ENCODE assay signal across 24 mouse cellular contexts in the genomic region with DNA sequence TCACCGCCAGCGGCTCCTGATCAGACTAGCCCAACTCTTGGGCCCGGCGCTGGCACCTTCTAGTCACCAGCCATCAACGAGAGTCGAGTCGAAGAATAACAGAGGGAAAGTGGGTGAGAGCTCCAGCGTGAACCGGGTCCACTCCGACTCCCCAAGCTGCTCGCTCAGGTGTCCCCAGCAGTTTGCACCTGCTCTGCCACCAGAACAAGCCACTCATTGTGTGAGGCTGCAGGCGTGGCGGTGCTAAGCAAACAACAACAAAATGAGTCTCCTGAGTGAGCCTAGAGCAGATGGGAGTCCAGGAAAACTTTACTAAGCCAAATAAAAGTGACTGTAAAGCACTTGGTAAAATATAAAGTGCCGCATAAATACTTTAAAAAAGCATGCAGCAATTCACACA.
DNase-seq lines count a peak whose midpoint lies in the region; ATAC-seq lines count a peak whose summit lies in the region.
"Had no signal": no experiment of that assay in that cellular context is flagged by ENCODE, and none has a peak within 500 bp of the region (broad histone marks: within the 10 kb centered on the region; RNA-seq: fewer than 3 reads in every experiment).

No protein-coding gene starts in this region.

- 77% methylated on average over 14 of the region's 14 CpGs for WGBS in limb, embryonic 12.5 days
- 93% methylated on average over 14 of the region's 14 CpGs for WGBS in limb, embryonic 10.5 days
- WGBS in intestine, embryonic 15.5 days, result 64% methylated on average over 14 of the region's 14 CpGs
- WGBS in stomach, embryonic 16.5 days, result 70% methylated on average over 14 of the region's 14 CpGs

- H3K27ac ChIP-seq in limb, embryonic 12.5 days, result peak overlapping the region; percentile 62
- no peak overlapping the region for H3K27ac ChIP-seq in limb, embryonic 10.5 days
- no peak overlapping the region for H3K27ac ChIP-seq in intestine, embryonic 15.5 days
- peak overlapping the region; percentile 3 for H3K27ac ChIP-seq in stomach, embryonic 16.5 days (ENCODE audit: low read length)
- H3K27ac ChIP-seq: embryonic facial prominence, embryonic 12.5 days; forebrain, embryonic 13.5 days; kidney, postnatal 0 days; left cerebral cortex, adult 2 months; liver, embryonic 15.5 days; midbrain, embryonic 13.5 days had no signal

- no peak overlapping the region for H3K4me2 ChIP-seq in limb, embryonic 12.5 days
- H3K4me2 ChIP-seq in intestine, embryonic 15.5 days (replicated peaks), result no peak overlapping the region
- no peak overlapping the region for H3K4me2 ChIP-seq in stomach, embryonic 16.5 days (ENCODE audit: low read depth, low read length)
- H3K4me2 ChIP-seq: embryonic facial prominence, embryonic 12.5 days; forebrain, embryonic 13.5 days; heart, embryonic 11.5 days; liver, embryonic 15.5 days; midbrain, embryonic 13.5 days had no signal

- H3K4me1 ChIP-seq in limb, embryonic 12.5 days (replicated peaks), result peaks cover 10% of the 10 kb centered on the region; the same call in 1 of the 2 replicates
- H3K4me1 ChIP-seq in limb, embryonic 10.5 days, result no peaks in the 10 kb centered on the region
- H3K4me1 ChIP-seq in intestine, embryonic 15.5 days (replicated peaks), result no peaks in the 10 kb centered on the region
- no peaks in the 10 kb centered on the region for H3K4me1 ChIP-seq in stomach, embryonic 16.5 days (ENCODE audit: control insufficient read depth, insufficient read depth, low read length)
- H3K4me1 ChIP-seq: embryonic facial prominence, embryonic 12.5 days; forebrain, embryonic 13.5 days; liver, embryonic 15.5 days; megakaryocyte, embryonic 14.5 days; midbrain, embryonic 13.5 days had no signal

- no peak overlapping the region for H3K9ac ChIP-seq in limb, embryonic 12.5 days (replicated peaks)
- H3K9ac ChIP-seq in intestine, embryonic 15.5 days, result no peak overlapping the region
- H3K9ac ChIP-seq in stomach, embryonic 16.5 days (ENCODE audit: low read length), result no peak overlapping the region
- H3K9ac ChIP-seq: embryonic facial prominence, embryonic 12.5 days; forebrain, embryonic 13.5 days; liver, embryonic 15.5 days; midbrain, embryonic 13.5 days had no signal

- H3K36me3 ChIP-seq in limb, embryonic 12.5 days, result 0 out of 2 replicates have a peak, but pooled peaks cover 5% of the 10 kb centered on the region
- H3K36me3 ChIP-seq in limb, embryonic 10.5 days, result peaks cover 53% of the 10 kb centered on the region
- no peaks in the 10 kb centered on the region for H3K36me3 ChIP-seq in intestine, embryonic 15.5 days
- no peaks in the 10 kb centered on the region for H3K36me3 ChIP-seq in stomach, embryonic 16.5 days (ENCODE audit: control insufficient read depth, insufficient read depth, low read length)
- H3K36me3 ChIP-seq: embryonic facial prominence, embryonic 12.5 days; liver, embryonic 15.5 days; midbrain, embryonic 13.5 days had no signal

- H3K9me3 ChIP-seq in limb, embryonic 12.5 days, result no peaks in the 10 kb centered on the region
- no peaks in the 10 kb centered on the region for H3K9me3 ChIP-seq in limb, embryonic 10.5 days (replicated peaks)
- no peaks in the 10 kb centered on the region for H3K9me3 ChIP-seq in intestine, embryonic 15.5 days
- no peaks in the 10 kb centered on the region for H3K9me3 ChIP-seq in stomach, embryonic 16.5 days (replicated peaks; ENCODE audit: control insufficient read depth, low read length)
- H3K9me3 ChIP-seq: embryonic facial prominence, embryonic 12.5 days; forebrain, embryonic 13.5 days; liver, embryonic 15.5 days; megakaryocyte, embryonic 14.5 days; midbrain, embryonic 13.5 days had no signal

- no peaks in the 10 kb centered on the region for H3K27me3 ChIP-seq in limb, embryonic 12.5 days
- H3K27me3 ChIP-seq in limb, embryonic 10.5 days (ENCODE audit: low read depth, poor library complexity, severe bottlenecking), result peaks cover 20% of the 10 kb centered on the region; the same call in 1 of the 2 replicates
- no peaks in the 10 kb centered on the region for H3K27me3 ChIP-seq in intestine, embryonic 15.5 days (replicated peaks)
- no peaks in the 10 kb centered on the region for H3K27me3 ChIP-seq in stomach, embryonic 16.5 days (ENCODE audit: control insufficient read depth, insufficient read depth, low read length)
- H3K27me3 ChIP-seq: embryonic facial prominence, embryonic 12.5 days; forebrain, embryonic 13.5 days; liver, embryonic 15.5 days had no signal

- no peak for DNase-seq in limb, embryonic 10.5 days (ENCODE audit: low spot score)
- DNase-seq in lung, postnatal 25 days (ENCODE audit: low spot score), result peak; percentile 2
- DNase-seq in gastrocnemius, postnatal 36 days, result no peak
- DNase-seq in layer of hippocampus, adult 18-20 months (ENCODE audit: low spot score in 2 of 2), result no peak
- DNase-seq: adrenal gland, adult 2 months; cerebellum, adult 18-20 months; cerebellum, postnatal 14 days; gastrocnemius, postnatal 10 days; heart, adult 11 months; kidney, adult 11 months; liver; right cerebral cortex, postnatal 25 days had no signal

- no peak overlapping the region for H3K4me3 ChIP-seq in limb, embryonic 12.5 days (replicated peaks)
- no peak overlapping the region for H3K4me3 ChIP-seq in limb, embryonic 10.5 days
- no peak overlapping the region for H3K4me3 ChIP-seq in intestine, embryonic 15.5 days (replicated peaks)
- H3K4me3 ChIP-seq in stomach, embryonic 16.5 days (replicated peaks; ENCODE audit: low read length), result no peak overlapping the region
- H3K4me3 ChIP-seq: embryonic facial prominence, embryonic 12.5 days; forebrain, embryonic 13.5 days; left cerebral cortex, adult 2 months; liver, embryonic 15.5 days; megakaryocyte, embryonic 14.5 days; midbrain, embryonic 13.5 days had no signal

- intact Hi-C loops in gastrocnemius, postnatal 36 days (cut with DNase I), result loop anchor here (5.0 to 10.0 kb wide), 3 partner anchors 209 to 607 kb away; partner anchors contain the start of gene Gpc4

- ATAC-seq in limb, embryonic 12.5 days (ENCODE audit: insufficient number of reproducible peaks, insufficient read depth, low FRiP score, low TSS enrichment, low read depth), result no peak
- ATAC-seq in intestine, embryonic 15.5 days, result peak; percentile 61; the same call in 1 of the 2 replicates
- no peak for ATAC-seq in stomach, embryonic 16.5 days (ENCODE audit: insufficient read depth, low FRiP score)
- ATAC-seq: forebrain, embryonic 13.5 days; hindbrain, embryonic 16.5 days; midbrain, embryonic 13.5 days had no signal

Comparison
In these comparisons a context has a peak if more than half of its experiments do, and no peak if none do; other contexts are left out.
1. H3K27ac ChIP-seq: peak in limb, embryonic 12.5 days (single experiment) and stomach, embryonic 16.5 days (single experiment); none in limb, embryonic 10.5 days (single experiment) and intestine, embryonic 15.5 days (single experiment).